Mouse (Mus musculus) limb, embryonic 10.5 days (tissue): ENCODE measurements at regions not wholly inside any gene's neighbourhood (a gene's known extent, or its start where the extent isn't known, plus 50 kb on each side); places are given as distances from the start of the nearest gene placed in this dataset.

ENCODE experiments used
- DNase-seq: peaks from one replicate; pipeline ENCODE4 v3.0.0-alpha.2; 2017; ENCODE audit warnings: low spot score
- H3K27ac ChIP-seq: fragments of 300-500 bp; sonication (generic); 2 replicates; pipeline ENCODE4 v1.5.1; 2016; ENCODE audit warnings: mild to moderate bottlenecking
- H3K27me3 ChIP-seq: fragments of 300-500 bp; sonication (generic); 2 replicates; pipeline ENCODE4 v1.6.1; 2016; ENCODE audit warnings: low read depth, mild to moderate bottlenecking; ENCODE audit not compliant: poor library complexity, severe bottlenecking
- H3K36me3 ChIP-seq: fragments of 300-500 bp; sonication (generic); 2 replicates; pipeline ENCODE4 v1.6.1; 2016; ENCODE audit warnings: mild to moderate bottlenecking, moderate library complexity
- H3K4me1 ChIP-seq: fragments of 300-500 bp; sonication (generic); 2 replicates; pipeline ENCODE4 v1.6.1; 2016
- H3K4me3 ChIP-seq: fragments of 300-500 bp; sonication (generic); 2 replicates; pipeline ENCODE4 v1.5.1; 2016; ENCODE audit warnings: mild to moderate bottlenecking, moderate library complexity
- H3K9me3 ChIP-seq: fragments of 300-500 bp; sonication (generic); replicated peaks from 2 replicates; pipeline ENCODE4 v1.6.1; 2016; ENCODE audit warnings: mild to moderate bottlenecking
- WGBS: fragments of 180-500 bp; shearing (Covaris S2); methylation state at CpG from one replicate; pipeline ENCODE4 v1.1.7; 2016; 5-methylcytosine and 5-hydroxymethylcytosine counted together

DNA sequence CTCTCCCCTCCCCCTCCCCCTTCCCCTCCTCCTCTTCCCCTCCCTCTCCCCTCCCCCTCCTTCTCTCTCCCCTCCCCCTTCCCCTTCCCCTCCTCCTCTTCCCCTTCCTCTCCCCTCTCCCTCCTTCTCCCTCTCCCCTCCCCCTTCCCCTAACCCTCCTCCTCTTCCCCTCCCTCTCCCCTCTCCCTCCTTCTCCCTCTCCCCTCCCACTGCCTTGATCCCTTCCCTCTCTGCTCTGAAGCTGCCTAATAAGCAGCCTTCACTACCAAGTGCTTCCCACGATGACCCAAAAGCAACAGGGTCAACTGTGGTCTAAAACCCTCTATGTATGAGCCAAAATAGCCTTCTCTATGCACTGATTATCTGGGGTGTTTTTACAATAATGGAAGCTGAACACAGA lies 96.4 kb upstream of the Noct start:
- 68% methylated on average over 1 of the region's 1 CpGs for WGBS
- no peaks in the 10 kb centered on the region for H3K36me3 ChIP-seq
- H3K9me3 ChIP-seq = no peaks in the 10 kb centered on the region
- no peak for DNase-seq
- H3K27me3 ChIP-seq = no peaks in the 10 kb centered on the region
- H3K27ac ChIP-seq = no peak overlapping the region
- H3K4me1 ChIP-seq = peaks cover 7% of the 10 kb centered on the region
- no peak overlapping the region for H3K4me3 ChIP-seq

DNA sequence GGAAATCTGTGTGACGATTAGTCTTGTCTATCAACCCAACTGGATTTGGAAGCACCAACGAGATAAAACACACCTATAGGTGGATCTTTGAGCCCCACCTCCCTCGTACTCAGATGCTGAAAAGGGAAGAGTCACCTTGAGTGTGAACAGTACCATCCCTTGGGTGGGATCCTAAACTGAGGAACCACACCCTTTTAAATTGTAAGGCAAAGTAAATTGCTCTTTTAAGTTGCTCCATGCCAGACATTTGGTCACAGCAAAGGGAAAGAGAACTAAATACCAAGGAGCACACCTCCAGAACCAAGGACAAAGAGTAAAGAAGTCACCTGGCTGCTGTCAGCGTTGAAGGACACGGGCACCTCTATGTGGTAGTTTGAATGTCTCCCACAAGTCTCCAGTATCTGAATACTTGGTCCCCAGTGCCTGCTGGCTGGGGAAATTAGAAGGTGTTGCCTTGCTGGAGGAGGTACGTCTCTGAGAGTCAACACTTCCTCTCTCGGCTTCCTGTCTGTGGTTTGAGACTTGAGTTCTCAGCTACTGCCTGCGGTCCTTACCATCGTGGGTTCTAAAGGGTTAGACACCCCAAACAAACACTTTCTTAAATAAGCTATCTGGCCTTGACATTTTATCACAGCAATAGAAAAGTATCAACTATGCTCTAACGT lies 95.6 kb upstream of the Noct start:
- peaks cover 7% of the 10 kb centered on the region for H3K4me1 ChIP-seq
- no peaks in the 10 kb centered on the region for H3K36me3 ChIP-seq
- no peak overlapping the region for H3K4me3 ChIP-seq
- H3K27ac ChIP-seq = no peak overlapping the region
- 88% methylated on average over 10 of the region's 10 CpGs for WGBS
- H3K27me3 ChIP-seq = no peaks in the 10 kb centered on the region
- H3K9me3 ChIP-seq = no peaks in the 10 kb centered on the region
- no peak for DNase-seq

DNA sequence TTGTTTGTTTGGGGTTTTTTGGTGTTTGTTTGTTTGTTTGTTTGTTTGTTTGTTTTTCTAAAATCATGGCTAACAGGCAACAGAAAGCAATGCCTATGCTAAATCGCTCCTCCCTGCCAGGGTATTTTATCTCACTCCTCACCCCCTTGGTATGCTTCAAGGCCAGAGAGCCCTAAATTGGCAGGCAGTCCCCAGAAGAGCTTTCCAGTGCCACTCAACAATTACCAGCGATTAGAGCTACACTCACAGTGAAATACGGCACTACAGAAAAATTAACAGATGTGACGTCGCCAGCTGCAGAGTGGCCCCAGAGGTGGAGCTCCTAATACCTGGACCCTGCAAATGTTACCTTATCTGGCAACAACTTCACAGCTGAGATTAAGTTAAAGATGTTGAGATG lies 93.5 kb upstream of the Noct start:
- Histone ChIP-seq H3K4me1 (peaks cover 16% of the 10 kb centered on the region), H3K27ac (no peak overlapping the region), H3K4me3 (no peak overlapping the region), H3K9me3 (no peaks in the 10 kb centered on the region), H3K27me3 (no peaks in the 10 kb centered on the region), H3K36me3 (no peaks in the 10 kb centered on the region)
- DNase-seq = no peak
- 87% methylated on average over 5 of the region's 5 CpGs for WGBS

- 73% methylated on average over 3 of the region's 3 CpGs for WGBS
- H3K9me3 ChIP-seq = no peaks in the 10 kb centered on the region
- no peak overlapping the region for H3K4me3 ChIP-seq
- H3K27me3 ChIP-seq = no peaks in the 10 kb centered on the region
- H3K36me3 ChIP-seq = no peaks in the 10 kb centered on the region
- no peak overlapping the region for H3K27ac ChIP-seq
- no peak for DNase-seq
- peaks cover 17% of the 10 kb centered on the region for H3K4me1 ChIP-seq
These were observed 92.9 kb upstream of the Noct start for GRCm38 (mm10) chr3:51131341-51131740.

GRCm38 (mm10) chr3:51132736-51133135 lies 91.5 kb upstream of the Noct start:
- H3K4me1 ChIP-seq = peaks cover 14% of the 10 kb centered on the region; the same call in 1 of the 2 replicates
- WGBS = 89% methylated on average over 5 of the region's 5 CpGs
- no peak overlapping the region for H3K27ac ChIP-seq
- no peak overlapping the region for H3K4me3 ChIP-seq
- H3K36me3 ChIP-seq = no peaks in the 10 kb centered on the region
- H3K27me3 ChIP-seq = no peaks in the 10 kb centered on the region
- DNase-seq = no peak
- no peaks in the 10 kb centered on the region for H3K9me3 ChIP-seq

DNA sequence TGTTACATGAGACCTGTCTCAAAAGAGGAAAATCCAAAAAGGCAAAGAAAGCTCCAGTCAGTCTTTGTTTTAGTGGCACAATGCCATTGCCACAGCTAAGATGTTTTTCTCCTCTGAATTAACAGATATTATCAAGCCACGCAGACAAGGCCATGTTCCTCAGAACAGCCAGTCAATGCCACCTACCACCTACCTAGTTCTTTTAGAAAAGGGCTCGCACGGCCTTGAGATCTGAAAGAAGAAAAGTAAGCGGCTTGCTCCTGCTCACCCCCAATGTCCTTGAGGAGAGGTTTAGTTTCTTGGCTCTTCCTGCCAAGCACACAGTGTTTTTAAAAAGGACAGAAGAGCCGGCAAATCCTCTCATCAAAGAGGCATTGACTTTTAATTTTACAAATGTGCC lies 88.7 kb upstream of the Noct start:
- Histone ChIP-seq H3K36me3 (no peaks in the 10 kb centered on the region), H3K27ac (peak overlapping the region; percentile 51; the same call in 1 of the 2 replicates), H3K9me3 (no peaks in the 10 kb centered on the region), H3K4me3 (no peak overlapping the region), H3K27me3 (no peaks in the 10 kb centered on the region), H3K4me1 (peaks cover 20% of the 10 kb centered on the region)
- DNase-seq = no peak
- 82% methylated on average over 5 of the region's 5 CpGs for WGBS

DNA sequence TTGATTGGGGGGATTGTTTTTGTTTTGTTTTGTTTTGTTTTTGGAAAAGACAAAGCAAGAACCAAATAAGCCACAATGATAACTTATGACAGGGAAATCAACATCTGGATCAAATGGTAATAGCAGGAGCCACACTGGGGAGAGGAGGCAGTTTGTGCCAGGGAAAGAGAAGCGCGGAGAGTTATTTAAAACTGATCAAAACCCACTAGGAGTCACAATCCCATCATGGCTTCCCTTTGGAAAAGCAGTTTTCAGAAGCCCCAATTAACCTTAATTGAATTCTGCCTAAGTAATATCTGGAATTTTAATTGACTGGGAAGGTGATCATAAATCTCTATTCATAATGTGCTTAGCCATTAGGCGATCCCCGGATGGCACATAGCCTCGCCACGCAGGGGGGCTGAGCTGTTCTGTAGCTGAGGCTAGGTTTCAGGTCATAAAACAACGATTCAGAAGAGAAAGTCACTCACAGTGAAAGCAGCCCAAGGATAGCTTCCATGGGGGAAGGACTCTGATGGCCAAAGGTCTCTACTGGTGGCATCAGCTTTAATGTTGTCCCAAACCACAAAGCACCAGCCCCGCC lies 86.4 kb upstream of the Noct start:
- WGBS = 57% methylated on average over 8 of the region's 8 CpGs
- no peaks in the 10 kb centered on the region for H3K9me3 ChIP-seq
- H3K27me3 ChIP-seq = no peaks in the 10 kb centered on the region
- H3K4me1 ChIP-seq = peaks cover 20% of the 10 kb centered on the region
- no peak for DNase-seq
- 0 out of 2 replicates have a peak overlapping the region, but pooled peaks have one; percentile 42 for H3K27ac ChIP-seq
- H3K4me3 ChIP-seq = no peak overlapping the region
- H3K36me3 ChIP-seq = no peaks in the 10 kb centered on the region

GRCm38 (mm10) chr3:51145985-51146384 lies 78.3 kb upstream of the Noct start:
- no peaks in the 10 kb centered on the region for H3K36me3 ChIP-seq
- no peaks in the 10 kb centered on the region for H3K9me3 ChIP-seq
- no peak overlapping the region for H3K27ac ChIP-seq
- WGBS = 86% methylated on average over 2 of the region's 2 CpGs
- H3K27me3 ChIP-seq = no peaks in the 10 kb centered on the region
- H3K4me1 ChIP-seq = peaks cover 4% of the 10 kb centered on the region; the same call in 1 of the 2 replicates
- no peak overlapping the region for H3K4me3 ChIP-seq
- no peak for DNase-seq

- no peak for DNase-seq
- Histone ChIP-seq H3K36me3 (no peaks in the 10 kb centered on the region), H3K27ac (no peak overlapping the region), H3K4me1 (no peaks in the 10 kb centered on the region), H3K4me3 (no peak overlapping the region), H3K27me3 (no peaks in the 10 kb centered on the region), H3K9me3 (no peaks in the 10 kb centered on the region)
- WGBS = 95% methylated on average over 6 of the region's 6 CpGs
These were observed 74.2 kb upstream of the Noct start for GRCm38 (mm10) chr3:51150012-51150411.

DNA sequence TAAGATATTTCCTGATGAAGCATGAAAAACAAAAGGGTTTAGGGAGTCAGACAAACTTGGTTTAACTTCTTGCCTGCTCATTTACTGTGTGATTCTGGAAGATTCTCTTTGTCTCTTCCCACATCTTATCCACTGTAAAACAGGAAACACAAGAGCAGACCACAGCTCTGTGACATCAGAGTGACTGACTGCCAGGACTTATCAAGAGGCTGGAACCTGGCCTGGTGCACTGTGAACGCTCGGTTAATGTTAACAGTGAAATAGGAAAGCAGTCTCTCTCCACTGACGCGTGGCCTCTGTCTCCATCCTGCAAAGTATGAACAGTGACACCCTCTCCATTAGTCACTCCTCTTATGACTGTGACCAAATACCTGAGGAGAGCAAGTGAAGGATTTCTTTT lies 73.1 kb upstream of the Noct start:
- Histone ChIP-seq H3K36me3 (no peaks in the 10 kb centered on the region), H3K4me1 (no peaks in the 10 kb centered on the region), H3K4me3 (no peak overlapping the region), H3K27ac (no peak overlapping the region), H3K27me3 (no peaks in the 10 kb centered on the region), H3K9me3 (no peaks in the 10 kb centered on the region)
- 91% methylated on average over 4 of the region's 4 CpGs for WGBS
- DNase-seq = no peak

- H3K27ac ChIP-seq = no peak overlapping the region
- 88% methylated on average over 4 of the region's 4 CpGs for WGBS
- DNase-seq = no peak
These were observed 68.6 kb upstream of the Noct start for GRCm38 (mm10) chr3:51155621-51156020.

DNA sequence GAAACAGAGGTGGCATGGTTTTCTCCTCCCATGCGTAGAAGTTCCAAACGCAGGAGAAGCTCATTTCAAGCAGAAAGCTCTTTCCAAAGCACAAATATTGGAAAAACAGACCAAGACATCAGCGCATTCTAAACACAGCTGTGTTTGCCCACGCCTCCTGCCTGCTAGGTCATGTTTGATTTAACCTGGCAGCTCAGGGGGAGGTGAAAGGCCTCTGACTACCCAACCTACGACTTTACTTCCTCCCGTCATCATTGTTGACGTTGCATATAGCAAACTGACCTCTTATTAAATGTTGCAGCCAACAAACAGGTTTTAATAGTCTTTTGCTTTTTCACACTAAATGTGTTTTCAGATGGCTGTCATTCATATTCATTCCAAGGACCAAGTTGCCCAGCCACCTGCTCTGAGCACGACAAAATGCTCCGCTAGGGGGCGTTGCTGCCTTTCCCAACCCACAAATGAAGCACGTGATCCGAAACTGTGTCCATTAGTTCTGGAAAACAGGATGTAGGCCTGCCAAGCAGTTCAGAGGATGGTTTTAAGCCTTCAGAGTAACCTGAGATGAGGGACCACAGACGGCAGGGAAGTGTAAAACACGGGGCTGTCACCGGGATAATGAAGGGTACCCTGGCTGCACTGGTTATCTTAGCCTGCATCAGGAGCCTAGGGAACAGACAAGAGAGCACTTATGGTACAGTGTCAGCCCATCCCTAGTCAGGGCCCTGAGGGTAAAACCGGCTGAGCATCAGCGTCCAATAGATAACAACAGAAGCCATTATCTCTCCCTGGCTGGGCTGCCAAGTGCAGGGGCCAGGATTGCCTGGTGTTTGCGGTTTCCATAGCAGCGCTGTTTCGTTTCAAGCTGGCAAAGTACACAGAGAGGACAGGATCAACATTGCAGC lies 67.6 kb upstream of the Noct start:
- WGBS = 45% methylated on average over 20 of the region's 20 CpGs
- Histone ChIP-seq H3K36me3 (no peaks in the 10 kb centered on the region), H3K4me3 (no peak overlapping the region), H3K27me3 (no peaks in the 10 kb centered on the region), H3K9me3 (no peaks in the 10 kb centered on the region), H3K4me1 (peaks cover 31% of the 10 kb centered on the region), H3K27ac (peak overlapping the region; percentile 50; the same call in 1 of the 2 replicates)
- peak; percentile 70 for DNase-seq

More at GRCm38 (mm10) chr3:51155621-51156020, 68.6 kb upstream of the Noct start:
- Histone ChIP-seq H3K36me3 (no peaks in the 10 kb centered on the region), H3K4me1 (peaks cover 31% of the 10 kb centered on the region), H3K27me3 (no peaks in the 10 kb centered on the region), H3K4me3 (no peak overlapping the region), H3K9me3 (no peaks in the 10 kb centered on the region)

DNA sequence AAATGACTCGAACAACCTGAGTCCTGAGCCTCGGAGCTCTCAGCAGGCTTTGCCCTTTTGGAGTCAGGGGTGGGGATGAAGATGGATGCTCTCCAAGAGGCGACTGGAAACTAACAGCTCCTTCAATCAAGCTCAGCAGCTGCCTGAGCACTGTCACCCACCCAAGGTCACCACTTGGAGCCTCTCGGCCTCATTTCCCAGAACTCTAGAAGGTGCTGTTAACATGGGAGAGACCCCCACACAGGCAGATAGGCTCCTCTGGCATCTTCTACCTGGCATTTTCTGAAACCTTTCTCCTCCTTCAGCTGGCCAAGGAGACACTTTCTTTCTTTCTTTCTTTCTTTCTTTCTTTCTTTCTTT lies 67.0 kb upstream of the Noct start:
- no peaks in the 10 kb centered on the region for H3K27me3 ChIP-seq
- no peak for DNase-seq
- H3K4me1 ChIP-seq = peaks cover 31% of the 10 kb centered on the region
- no peak overlapping the region for H3K4me3 ChIP-seq
- H3K9me3 ChIP-seq = no peaks in the 10 kb centered on the region
- WGBS = 21% methylated on average over 4 of the region's 4 CpGs
- H3K27ac ChIP-seq = peak overlapping the region; percentile 50; the same call in 1 of the 2 replicates
- H3K36me3 ChIP-seq = no peaks in the 10 kb centered on the region
